Mouse (Mus musculus): ENCODE measurements around the gene Agbl4. TPM values are rescaled to one million over a fixed set of nuclear protein-coding genes. Genes with fewer than 3 reads are reported as not detected.

Gene Agbl4
- polyA plus RNA-seq, 1 experiment, result not detected

- peaks cover 5% of the 10 kb centered on the region for H3K4me1 ChIP-seq (ENCODE audit: control insufficient read depth, insufficient read depth, low read length)
Measured at GRCm38 (mm10) chr4:111670566-111671421, 1273.3 kb downstream of the Agbl4 start.

DNA sequence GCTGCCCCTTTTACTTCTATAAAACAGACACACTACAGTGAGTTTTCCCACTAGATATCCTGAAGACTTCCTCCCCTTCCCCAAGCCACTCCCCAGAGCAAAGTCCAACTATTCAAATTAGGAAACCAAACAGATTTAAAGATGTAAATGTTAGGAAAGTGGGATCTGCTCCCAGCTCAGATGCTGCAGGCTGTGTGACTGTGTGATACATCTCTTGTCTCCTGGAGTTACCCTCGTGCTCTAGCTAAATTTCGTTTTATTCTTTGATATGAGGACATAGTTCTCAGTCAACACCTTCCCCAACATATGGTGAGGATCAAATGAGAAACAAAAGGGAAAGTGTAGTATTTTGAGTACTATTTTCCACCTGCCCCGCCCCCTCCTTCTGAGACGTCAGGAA is 1274.0 kb downstream of the Agbl4 start:
- TF ChIP-seq POLR2A (IDR thresholded peaks at IDR 0.05; ENCODE audit: insufficient read depth, low read depth, low read length), result no peak
- TF ChIP-seq CTCF (IDR thresholded peaks at IDR 0.05; ENCODE audit: insufficient read depth, low read depth, low read length), result no peak
- H3K27ac ChIP-seq (ENCODE audit: insufficient read depth, low read depth, low read length), result no peak overlapping the region
- no peak overlapping the region for H3K4me3 ChIP-seq (ENCODE audit: insufficient read depth, low read depth, low read length)
- WGBS, result 69% methylated on average over 4 of the region's 4 CpGs
- peaks cover 5% of the 10 kb centered on the region for H3K4me1 ChIP-seq (ENCODE audit: control insufficient read depth, insufficient read depth, low read length)

More at GRCm38 (mm10) chr4:111670566-111671421, 1273.3 kb downstream of the Agbl4 start:
- Histone ChIP-seq H3K4me3 (ENCODE audit: insufficient read depth, low read depth, low read length) (no peak overlapping the region), H3K27ac (ENCODE audit: insufficient read depth, low read depth, low read length) (no peak overlapping the region)
- TF ChIP-seq POLR2A (IDR thresholded peaks at IDR 0.05; ENCODE audit: insufficient read depth, low read depth, low read length) (no peak), CTCF (IDR thresholded peaks at IDR 0.05; ENCODE audit: insufficient read depth, low read depth, low read length) (no peak)
- WGBS, result 37% methylated on average over 12 of the region's 12 CpGs

DNA sequence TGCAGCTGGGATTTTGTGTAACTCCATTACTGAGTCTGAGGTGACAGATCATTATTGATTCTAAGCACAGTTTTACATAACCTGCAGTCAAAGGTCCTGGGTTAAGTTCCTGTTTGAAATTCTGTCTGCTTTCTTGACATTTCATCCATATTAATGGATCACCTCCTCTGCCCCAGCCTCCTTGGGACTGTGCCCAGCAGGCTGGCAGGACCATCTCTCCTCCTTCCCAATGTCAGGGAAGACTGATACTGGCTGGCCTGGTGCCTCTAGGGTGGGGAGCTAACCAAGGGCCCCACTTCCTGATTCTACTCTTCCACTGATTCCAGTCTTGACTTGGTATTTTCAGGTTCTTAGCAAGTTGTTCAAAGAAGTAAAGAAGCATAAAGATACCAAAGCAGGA is 1276.4 kb downstream of the Agbl4 start:
- H3K27ac ChIP-seq (ENCODE audit: insufficient read depth, low read depth, low read length), result no peak overlapping the region
- no peak overlapping the region for H3K4me3 ChIP-seq (ENCODE audit: insufficient read depth, low read depth, low read length)
- TF ChIP-seq CTCF (IDR thresholded peaks at IDR 0.05; ENCODE audit: insufficient read depth, low read depth, low read length) (no peak), POLR2A (IDR thresholded peaks at IDR 0.05; ENCODE audit: insufficient read depth, low read depth, low read length) (no peak)
- peaks cover 5% of the 10 kb centered on the region for H3K4me1 ChIP-seq (ENCODE audit: control insufficient read depth, insufficient read depth, low read length)

GRCm38 (mm10) chr4:111681926-111682325 is 1284.5 kb downstream of the Agbl4 start:
- WGBS, result 94% methylated on average over 5 of the region's 5 CpGs
- no peak for TF ChIP-seq CTCF (IDR thresholded peaks at IDR 0.05; ENCODE audit: insufficient read depth, low read depth, low read length)
- TF ChIP-seq POLR2A (IDR thresholded peaks at IDR 0.05; ENCODE audit: insufficient read depth, low read depth, low read length), result no peak
- H3K27ac ChIP-seq (ENCODE audit: insufficient read depth, low read depth, low read length), result no peak overlapping the region
- no peaks in the 10 kb centered on the region for H3K4me1 ChIP-seq (ENCODE audit: control insufficient read depth, insufficient read depth, low read length)
- H3K4me3 ChIP-seq (ENCODE audit: insufficient read depth, low read depth, low read length), result no peak overlapping the region

- H3K4me3 ChIP-seq (ENCODE audit: insufficient read depth, low read depth, low read length), result no peak overlapping the region
- no peak overlapping the region for H3K27ac ChIP-seq (ENCODE audit: insufficient read depth, low read depth, low read length)
- H3K4me1 ChIP-seq (ENCODE audit: control insufficient read depth, insufficient read depth, low read length), result no peaks in the 10 kb centered on the region
- WGBS, result 84% methylated on average over 3 of the region's 3 CpGs
- no peak for TF ChIP-seq POLR2A (IDR thresholded peaks at IDR 0.05; ENCODE audit: insufficient read depth, low read depth, low read length)
- no peak for TF ChIP-seq CTCF (IDR thresholded peaks at IDR 0.05; ENCODE audit: insufficient read depth, low read depth, low read length)
Measured at GRCm38 (mm10) chr4:111682793-111683192, 1285.3 kb downstream of the Agbl4 start.

DNA sequence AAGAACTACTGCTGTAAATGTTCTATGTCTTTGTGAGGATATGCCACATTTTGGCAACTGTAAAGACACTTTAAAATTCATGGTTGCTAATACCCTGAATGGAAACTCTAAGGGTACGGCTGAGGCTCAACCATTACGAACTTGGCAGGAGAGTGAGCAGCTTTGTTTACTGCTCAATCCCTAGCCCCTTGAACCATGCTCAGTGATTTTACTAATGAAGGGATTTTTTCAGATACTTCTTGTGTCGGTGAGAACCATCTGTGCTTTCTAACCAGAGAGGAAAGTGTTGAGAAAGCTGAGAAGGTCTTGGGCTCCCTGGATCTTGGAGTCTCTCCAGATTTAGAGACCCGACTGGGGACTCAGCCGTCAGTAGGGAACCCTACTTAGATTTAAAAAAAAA is 1286.4 kb downstream of the Agbl4 start:
- 27% methylated on average over 5 of the region's 5 CpGs for WGBS
- H3K27ac ChIP-seq (ENCODE audit: insufficient read depth, low read depth, low read length), result no peak overlapping the region
- no peaks in the 10 kb centered on the region for H3K4me1 ChIP-seq (ENCODE audit: control insufficient read depth, insufficient read depth, low read length)
- no peak for TF ChIP-seq POLR2A (IDR thresholded peaks at IDR 0.05; ENCODE audit: insufficient read depth, low read depth, low read length)
- TF ChIP-seq CTCF (IDR thresholded peaks at IDR 0.05; ENCODE audit: insufficient read depth, low read depth, low read length), result no peak
- no peak overlapping the region for H3K4me3 ChIP-seq (ENCODE audit: insufficient read depth, low read depth, low read length)

DNA sequence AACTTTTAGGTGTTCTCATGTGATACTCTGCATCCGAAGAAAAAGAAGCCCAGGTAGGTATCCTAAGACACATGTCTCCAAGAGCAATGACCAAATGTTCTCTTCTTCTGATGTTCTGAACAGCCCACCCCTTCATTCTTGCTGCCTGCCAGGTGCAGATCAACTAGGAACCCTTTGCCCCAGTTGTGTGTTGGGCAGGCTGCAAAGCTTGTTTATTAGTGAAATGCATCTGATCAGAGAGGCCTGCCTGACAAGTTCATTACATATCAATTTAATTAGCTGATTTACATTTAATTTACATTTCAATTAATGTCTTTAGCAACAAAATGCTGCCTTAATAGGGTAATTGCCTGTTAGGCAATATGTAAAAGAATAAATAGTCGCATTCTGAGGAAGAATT is 1288.5 kb downstream of the Agbl4 start:
- WGBS, result 58% methylated on average over 2 of the region's 2 CpGs
- TF ChIP-seq CTCF (IDR thresholded peaks at IDR 0.05; ENCODE audit: insufficient read depth, low read depth, low read length) (no peak), POLR2A (IDR thresholded peaks at IDR 0.05; ENCODE audit: insufficient read depth, low read depth, low read length) (no peak)
- Histone ChIP-seq H3K27ac (ENCODE audit: insufficient read depth, low read depth, low read length) (no peak overlapping the region), H3K4me1 (ENCODE audit: control insufficient read depth, insufficient read depth, low read length) (no peaks in the 10 kb centered on the region), H3K4me3 (ENCODE audit: insufficient read depth, low read depth, low read length) (no peak overlapping the region)

- Histone ChIP-seq H3K4me3 (ENCODE audit: insufficient read depth, low read depth, low read length) (no peak overlapping the region), H3K27ac (ENCODE audit: insufficient read depth, low read depth, low read length) (no peak overlapping the region), H3K4me1 (ENCODE audit: control insufficient read depth, insufficient read depth, low read length) (no peaks in the 10 kb centered on the region)
- no peak for TF ChIP-seq POLR2A (IDR thresholded peaks at IDR 0.05; ENCODE audit: insufficient read depth, low read depth, low read length)
- TF ChIP-seq CTCF (IDR thresholded peaks at IDR 0.05; ENCODE audit: insufficient read depth, low read depth, low read length), result peak; percentile 57
- 4% methylated on average over 9 of the region's 9 CpGs for WGBS
Measured at GRCm38 (mm10) chr4:111686951-111687350, 1289.5 kb downstream of the Agbl4 start.

- TF ChIP-seq POLR2A (IDR thresholded peaks at IDR 0.05; ENCODE audit: insufficient read depth, low read depth, low read length), result no peak
- peak; percentile 84 for TF ChIP-seq CTCF (IDR thresholded peaks at IDR 0.05; ENCODE audit: insufficient read depth, low read depth, low read length)
- no peak overlapping the region for H3K27ac ChIP-seq (ENCODE audit: insufficient read depth, low read depth, low read length)
- no peaks in the 10 kb centered on the region for H3K4me1 ChIP-seq (ENCODE audit: control insufficient read depth, insufficient read depth, low read length)
- 14% methylated on average over 6 of the region's 6 CpGs for WGBS
- H3K4me3 ChIP-seq (ENCODE audit: insufficient read depth, low read depth, low read length), result no peak overlapping the region
Measured at GRCm38 (mm10) chr4:111687613-111688012, 1290.2 kb downstream of the Agbl4 start.

Data from olfactory bulb, adult 2 months (tissue).